Mouse (Mus musculus): ENCODE measurements around the gene Cnot10.

Gene Cnot10

GRCm38 (mm10) chr9:114639839-114640646 lies at the start of gene Cnot10:
TSS of gene Cnot10 (minus strand) at chr9:114640184.
- DNase-seq, result peak; percentile 99

- DNase-seq, result peak in 1 of 2 experiments; percentile 64
Observed at GRCm38 (mm10) chr9:114688953-114689407, 49.0 kb upstream of the Cnot10 start.

- peak; percentile 99 for DNase-seq
Observed at GRCm38 (mm10) chr9:114688252-114688952, 48.4 kb upstream of the Cnot10 start, which contains the start of gene Dync1li1. TSS of gene Dync1li1 (plus strand) at chr9:114688790.

GRCm38 (mm10) chr9:114687639-114688038 lies 47.7 kb upstream of the Cnot10 start:
- DNase-seq, result no peak

GRCm38 (mm10) chr9:114686245-114686644 lies 46.3 kb upstream of the Cnot10 start:
- DNase-seq, result no peak

GRCm38 (mm10) chr9:114682193-114682592 lies 42.2 kb upstream of the Cnot10 start:
- DNase-seq, result no peak

- peak; percentile 55 to 62 for DNase-seq
Observed at GRCm38 (mm10) chr9:114680531-114680930, 40.5 kb upstream of the Cnot10 start.

- peak; percentile 82 to 86 for DNase-seq
Observed at GRCm38 (mm10) chr9:114679944-114680343, 40.0 kb upstream of the Cnot10 start.

- DNase-seq, result no peak
Observed at GRCm38 (mm10) chr9:114678576-114678975, 38.6 kb upstream of the Cnot10 start.

- peak; percentile 44 to 49 for DNase-seq
Observed at GRCm38 (mm10) chr9:114673626-114674025, 33.6 kb upstream of the Cnot10 start.

- DNase-seq, result peak; percentile 63 to 70
Observed at GRCm38 (mm10) chr9:114672703-114673561, 32.9 kb upstream of the Cnot10 start.

GRCm38 (mm10) chr9:114671946-114672345 lies 32.0 kb upstream of the Cnot10 start:
- DNase-seq, result no peak

- no peak for DNase-seq
Observed at GRCm38 (mm10) chr9:114669011-114669410, 29.0 kb upstream of the Cnot10 start.

- peak; percentile 26 to 32 for DNase-seq
Observed at GRCm38 (mm10) chr9:114668047-114668446, 28.1 kb upstream of the Cnot10 start.

- no peak for DNase-seq
Observed at GRCm38 (mm10) chr9:114666858-114667257, 26.9 kb upstream of the Cnot10 start.

- DNase-seq, result no peak
Observed at GRCm38 (mm10) chr9:114663782-114664181, 23.8 kb upstream of the Cnot10 start.

- DNase-seq, result no peak
Observed at GRCm38 (mm10) chr9:114661991-114662390, 22.0 kb upstream of the Cnot10 start.

- DNase-seq, result no peak
Observed at GRCm38 (mm10) chr9:114660983-114661382, 21.0 kb upstream of the Cnot10 start.

- no peak for DNase-seq
Observed at GRCm38 (mm10) chr9:114660506-114660905, 20.5 kb upstream of the Cnot10 start.

- no peak for DNase-seq
Observed at GRCm38 (mm10) chr9:114656701-114657100, 16.7 kb upstream of the Cnot10 start.

- no peak for DNase-seq
Observed at GRCm38 (mm10) chr9:114655356-114655755, 15.4 kb upstream of the Cnot10 start.

- no peak for DNase-seq
Observed at GRCm38 (mm10) chr9:114650938-114651634, 11.1 kb upstream of the Cnot10 start.
